ENCODE assay signal across 9 mouse cellular contexts in the genomic region with DNA sequence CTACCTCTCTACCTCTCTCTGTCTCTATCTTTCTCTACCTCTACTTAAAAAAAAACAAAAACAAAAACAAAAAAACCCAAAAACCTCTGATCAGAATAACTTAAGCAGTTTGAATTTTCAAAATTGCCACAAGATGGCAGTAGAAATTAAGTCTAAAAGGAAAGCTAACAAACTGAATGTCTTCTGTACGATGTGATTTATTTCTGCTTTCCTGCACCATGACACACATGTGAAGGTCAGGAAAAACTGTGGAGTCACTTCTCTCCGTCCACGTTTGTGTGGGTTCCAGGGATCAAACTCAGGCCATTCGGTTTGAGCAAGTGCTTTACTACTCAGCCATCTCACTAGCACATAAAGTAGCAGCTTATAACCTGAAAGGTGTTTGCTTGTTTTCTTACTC. TPM values are rescaled to one million over a fixed set of nuclear protein-coding genes. Genes with fewer than 3 reads are reported as not detected.
DNase-seq lines count a peak whose midpoint lies in the region; ATAC-seq and TF ChIP-seq lines count a peak whose summit lies in the region.
"Had no signal": no experiment of that assay in that cellular context is flagged by ENCODE, and none has a peak within 500 bp of the region (broad histone marks: within the 10 kb centered on the region; RNA-seq: fewer than 3 reads in every experiment).

No protein-coding gene starts in this region.

- no peak overlapping the region for H3K4me3 ChIP-seq in forebrain, embryonic 15.5 days
- no peak overlapping the region for H3K4me3 ChIP-seq in forebrain, embryonic 11.5 days (ENCODE audit: low read depth, low read length)
- H3K4me3 ChIP-seq in liver, embryonic 14.5 days (ENCODE audit: insufficient read depth in 1 of 2, low read depth in 2 of 2, low read length in 2 of 2), result no peak overlapping the region

- H3K9ac ChIP-seq in forebrain, embryonic 15.5 days (replicated peaks), result no peak overlapping the region
- H3K9ac ChIP-seq in forebrain, embryonic 11.5 days (ENCODE audit: low read length), result no peak overlapping the region
- H3K9ac ChIP-seq in liver, embryonic 14.5 days (replicated peaks), result no peak overlapping the region

- H3K27ac ChIP-seq in forebrain, embryonic 15.5 days (replicated peaks), result no peak overlapping the region
- no peak overlapping the region for H3K27ac ChIP-seq in forebrain, embryonic 11.5 days (ENCODE audit: low read depth, low read length)
- no peak overlapping the region for H3K27ac ChIP-seq in liver, embryonic 14.5 days

- no peak for TF ChIP-seq EP300 in liver, embryonic 14.5 days (IDR thresholded peaks at IDR 0.05; ENCODE audit: low read depth)

- no peaks in the 10 kb centered on the region for H3K36me3 ChIP-seq in forebrain, embryonic 15.5 days
- H3K36me3 ChIP-seq in forebrain, embryonic 11.5 days (ENCODE audit: control insufficient read depth, insufficient read depth, low read length), result no peaks in the 10 kb centered on the region
- H3K36me3 ChIP-seq in liver, embryonic 14.5 days (replicated peaks; ENCODE audit: control insufficient read depth, insufficient read depth, low read depth), result no peaks in the 10 kb centered on the region

- H3K9me3 ChIP-seq in forebrain, embryonic 15.5 days, result no peaks in the 10 kb centered on the region
- no peaks in the 10 kb centered on the region for H3K9me3 ChIP-seq in forebrain, embryonic 11.5 days (ENCODE audit: control insufficient read depth, low read length)
- no peaks in the 10 kb centered on the region for H3K9me3 ChIP-seq in liver, embryonic 14.5 days (ENCODE audit: control insufficient read depth, low read length)

- 0 out of 2 replicates have a peak, but pooled peaks have one; percentile 6 for ATAC-seq in forebrain, embryonic 15.5 days (replicated peaks)
- no peak for ATAC-seq in forebrain, embryonic 11.5 days (replicated peaks; ENCODE audit: low FRiP score)
- no peak for ATAC-seq in liver, embryonic 14.5 days (ENCODE audit: insufficient read depth)

- no peaks in the 10 kb centered on the region for H3K4me1 ChIP-seq in forebrain, embryonic 15.5 days
- no peaks in the 10 kb centered on the region for H3K4me1 ChIP-seq in forebrain, embryonic 11.5 days (replicated peaks; ENCODE audit: control insufficient read depth, insufficient read depth, low read length)
- H3K4me1 ChIP-seq in liver, embryonic 14.5 days (replicated peaks; ENCODE audit: control insufficient read depth in 2 of 2, insufficient read depth in 2 of 2, low read length in 1 of 2), result no peaks in the 10 kb centered on the region

- no peak for DNase-seq in forebrain, embryonic 11.5 days (ENCODE audit: low spot score)
- peak in 2 of 3 experiments; percentile 11 to 19 for DNase-seq in liver, embryonic 14.5 days (ENCODE audit: low read depth in 3 of 3, low spot score in 3 of 3)
- DNase-seq in liver, result no peak
- peak; percentile 60 for DNase-seq in adrenal gland, postnatal 14 days
- peak; percentile 26 for DNase-seq in kidney, postnatal 14 days
- DNase-seq in ovary, postnatal 10 days (ENCODE audit: low spot score), result no peak
- DNase-seq in layer of hippocampus, postnatal 25 days (ENCODE audit: extremely low spot score in 1 of 2, low spot score in 1 of 2), result no peak

- no peak overlapping the region for H3K4me2 ChIP-seq in forebrain, embryonic 15.5 days (replicated peaks)
- H3K4me2 ChIP-seq in forebrain, embryonic 11.5 days (ENCODE audit: low read depth, low read length, severe bottlenecking), result no peak overlapping the region
- H3K4me2 ChIP-seq in liver, embryonic 14.5 days (ENCODE audit: low read depth), result no peak overlapping the region

- 7% methylated on average over 4 of the region's 4 CpGs for WGBS in forebrain, embryonic 15.5 days
- WGBS in forebrain, embryonic 11.5 days, result 4% methylated on average over 4 of the region's 4 CpGs
- WGBS in liver, embryonic 14.5 days (ENCODE audit: insufficient replicate concordance), result under 1% methylated on average over 4 of the region's 4 CpGs

- no peaks in the 10 kb centered on the region for H3K27me3 ChIP-seq in forebrain, embryonic 15.5 days
- no peaks in the 10 kb centered on the region for H3K27me3 ChIP-seq in forebrain, embryonic 11.5 days (ENCODE audit: control insufficient read depth, insufficient read depth, low read length)
- H3K27me3 ChIP-seq in liver, embryonic 14.5 days (ENCODE audit: control insufficient read depth, insufficient read depth, low read length), result no peaks in the 10 kb centered on the region

- peak; percentile 36; the same call in 1 of the 2 replicates for TF ChIP-seq CTCF in liver, embryonic 14.5 days (IDR thresholded peaks at IDR 0.05; ENCODE audit: low read depth)

RNA-seq across cellular contexts. Expression of gene Homez, which starts 27.3 kb away (rescaled TPM):
- polyA plus RNA-seq in forebrain, embryonic 15.5 days (2015; fragmentation: Nextera tagmentation; extraction: Ambion mirVana), result 11.1 and 13.5 TPM in 2 replicates
- 15.7 and 16.1 TPM in 2 replicates for polyA plus RNA-seq in forebrain, embryonic 11.5 days (2014; fragmentation: Nextera tagmentation; extraction: Ambion mirVana)
- polyA plus RNA-seq in liver, embryonic 14.5 days (2012; rRNA removed), result 0.78 and 0.96 TPM in 2 replicates
- 1.8 TPM in 2 replicates for polyA plus RNA-seq in liver, embryonic 14.5 days (2014; fragmentation: Nextera tagmentation; extraction: Ambion mirVana)
- total RNA-seq in adrenal gland, postnatal 14 days (2021), result 9.6 and 10.9 TPM in 2 replicates
- total RNA-seq in layer of hippocampus, postnatal 25 days (2021), result 10 to 100 TPM; 21.9 to 23.6 TPM

RNA-seq across cellular contexts. Expression of gene Rnf212b, which starts 29.5 kb away (rescaled TPM):
- polyA plus RNA-seq in forebrain, embryonic 15.5 days (2015; fragmentation: Nextera tagmentation; extraction: Ambion mirVana), result not detected in 2 replicates
- not detected in 2 replicates for polyA plus RNA-seq in forebrain, embryonic 11.5 days (2014; fragmentation: Nextera tagmentation; extraction: Ambion mirVana)
- polyA plus RNA-seq in liver, embryonic 14.5 days (2012; rRNA removed), result not detected in 2 replicates
- not detected in 2 replicates for polyA plus RNA-seq in liver, embryonic 14.5 days (2014; fragmentation: Nextera tagmentation; extraction: Ambion mirVana)
- total RNA-seq in adrenal gland, postnatal 14 days (2021), result 0.38 TPM in 1 of 2 replicates, not detected in the other
- total RNA-seq in layer of hippocampus, postnatal 25 days (2021), result not detected
- polyA plus RNA-seq: neural tube, embryonic 14.5 days had no signal

RNA-seq across cellular contexts. Expression of gene Ppp1r3e, which starts 33.9 kb away (rescaled TPM):
- polyA plus RNA-seq in forebrain, embryonic 15.5 days (2015; fragmentation: Nextera tagmentation; extraction: Ambion mirVana), result 1.7 and 2.3 TPM in 2 replicates
- 0.69 and 1.4 TPM in 2 replicates for polyA plus RNA-seq in forebrain, embryonic 11.5 days (2014; fragmentation: Nextera tagmentation; extraction: Ambion mirVana)
- polyA plus RNA-seq in liver, embryonic 14.5 days (2012; rRNA removed), result 1.9 and 2.6 TPM in 2 replicates
- polyA plus RNA-seq in liver, embryonic 14.5 days (2014; fragmentation: Nextera tagmentation; extraction: Ambion mirVana), result 0.45 and 0.52 TPM in 2 replicates
- total RNA-seq in adrenal gland, postnatal 14 days (2021), result 14.0 and 15.9 TPM in 2 replicates
- 10 to 100 TPM; 19.4 to 22.6 TPM for total RNA-seq in layer of hippocampus, postnatal 25 days (2021)

RNA-seq across cellular contexts. Expression of gene Bcl2l2, which starts 39.7 kb away (rescaled TPM):
- polyA plus RNA-seq in forebrain, embryonic 15.5 days (2015; fragmentation: Nextera tagmentation; extraction: Ambion mirVana), result 3.5 and 3.6 TPM in 2 replicates
- polyA plus RNA-seq in forebrain, embryonic 11.5 days (2014; fragmentation: Nextera tagmentation; extraction: Ambion mirVana), result 3.1 and 3.2 TPM in 2 replicates
- polyA plus RNA-seq in liver, embryonic 14.5 days (2012; rRNA removed), result 3.8 and 4.9 TPM in 2 replicates
- 0.47 and 0.51 TPM in 2 replicates for polyA plus RNA-seq in liver, embryonic 14.5 days (2014; fragmentation: Nextera tagmentation; extraction: Ambion mirVana)
- total RNA-seq in adrenal gland, postnatal 14 days (2021), result 43.5 and 51.9 TPM in 2 replicates
- 100 to 1,000 TPM; 108 to 117 TPM for total RNA-seq in layer of hippocampus, postnatal 25 days (2021)

RNA-seq across cellular contexts. Expression of gene Gm20521, which starts 39.8 kb away (rescaled TPM):
- polyA plus RNA-seq in forebrain, embryonic 15.5 days (2015; fragmentation: Nextera tagmentation; extraction: Ambion mirVana), result 0.14 and 0.15 TPM in 2 replicates
- polyA plus RNA-seq in forebrain, embryonic 11.5 days (2014; fragmentation: Nextera tagmentation; extraction: Ambion mirVana), result not detected in 2 replicates
- 0.03 and 0.06 TPM in 2 replicates for polyA plus RNA-seq in liver, embryonic 14.5 days (2012; rRNA removed)
- not detected in 2 replicates for polyA plus RNA-seq in liver, embryonic 14.5 days (2014; fragmentation: Nextera tagmentation; extraction: Ambion mirVana)
- total RNA-seq in adrenal gland, postnatal 14 days (2021), result 1.7 and 7.0 TPM in 2 replicates
- 10 to 100 TPM in 1 of 2 experiments, 1 to 10 TPM in 1; 3.1 to 13.8 TPM for total RNA-seq in layer of hippocampus, postnatal 25 days (2021)
- polyA plus RNA-seq: neural tube, embryonic 14.5 days had no signal

Comparison
In these comparisons a context has a peak if more than half of its experiments do, and no peak if none do; other contexts are left out.
1. DNase-seq: peak in liver, embryonic 14.5 days (2 of 3), adrenal gland, postnatal 14 days (single experiment) and kidney, postnatal 14 days (single experiment); none in forebrain, embryonic 11.5 days (single experiment), liver (single experiment), ovary, postnatal 10 days (single experiment) and layer of hippocampus, postnatal 25 days (0 of 2).